In genomic region chr15:91377105-91377504, GRCm38 (mm10) we compare ENCODE assay signal across 18 mouse cellular contexts.
A peak's percentile ranks its signal among the peaks of the same experiment; 100 is the strongest.
DNase-seq lines count a peak whose midpoint lies in the region; ATAC-seq lines count a peak whose summit lies in the region.
"Had no signal": no experiment of that assay in that cellular context is flagged by ENCODE, and none has a peak within 500 bp of the region (broad histone marks: within the 10 kb centered on the region; RNA-seq: fewer than 3 reads in every experiment).

No protein-coding gene starts in this region.

- no peak for DNase-seq in forebrain, embryonic 10.5 days (ENCODE audit: extremely low spot score, low spot score)
- DNase-seq in brain, adult 2 months (ENCODE audit: low read depth, low spot score) = peak; percentile 82
- DNase-seq in left cerebral cortex, postnatal 36 days (ENCODE audit: low spot score in 2 of 2) = peak; percentile 40 to 49
- no peak for DNase-seq in kidney, adult 9 months
- no peak for DNase-seq in testis, postnatal 14 days (ENCODE audit: low spot score)
- no peak for DNase-seq in adrenal gland, postnatal 10 days
- DNase-seq: adrenal gland, adult 2 months; heart, postnatal 4 days; lung, embryonic 14.5 days; spleen, adult 18-20 months; thymus, adult 18-20 months had no signal

- intact Hi-C loops in left cerebral cortex, postnatal 36 days (cut with DNase I) = loop anchor here (10.0 kb wide), 1 partner anchor 68 kb away; no protein-coding TSS in a partner anchor

- peak overlapping the region; percentile 7; the same call in 1 of the 2 replicates for H3K4me2 ChIP-seq in forebrain, embryonic 13.5 days
- H3K4me2 ChIP-seq in forebrain, embryonic 16.5 days (ENCODE audit: low read length) = peak overlapping the region; percentile 27
- H3K4me2 ChIP-seq: limb, embryonic 13.5 days; lung, embryonic 14.5 days; neural tube, embryonic 12.5 days had no signal

- H3K9me3 ChIP-seq in forebrain, embryonic 13.5 days (replicated peaks) = no peaks in the 10 kb centered on the region
- H3K9me3 ChIP-seq in forebrain, embryonic 10.5 days = no peaks in the 10 kb centered on the region
- no peaks in the 10 kb centered on the region for H3K9me3 ChIP-seq in forebrain, embryonic 16.5 days (ENCODE audit: control insufficient read depth, low read length)
- H3K9me3 ChIP-seq: limb, embryonic 13.5 days; midbrain, embryonic 10.5 days; neural tube, embryonic 12.5 days had no signal

- no peaks in the 10 kb centered on the region for H3K27me3 ChIP-seq in forebrain, embryonic 13.5 days
- no peaks in the 10 kb centered on the region for H3K27me3 ChIP-seq in forebrain, embryonic 10.5 days (ENCODE audit: poor library complexity, severe bottlenecking)
- no peaks in the 10 kb centered on the region for H3K27me3 ChIP-seq in forebrain, embryonic 16.5 days (replicated peaks; ENCODE audit: control insufficient read depth, insufficient read depth, low read length)
- H3K27me3 ChIP-seq: limb, embryonic 13.5 days; neural tube, embryonic 12.5 days had no signal

- peaks cover 56% of the 10 kb centered on the region for H3K4me1 ChIP-seq in forebrain, embryonic 13.5 days
- H3K4me1 ChIP-seq in forebrain, embryonic 10.5 days = peaks cover 31% of the 10 kb centered on the region
- H3K4me1 ChIP-seq in forebrain, embryonic 16.5 days (replicated peaks; ENCODE audit: control insufficient read depth, insufficient read depth, low read length) = peaks cover 38% of the 10 kb centered on the region

- no peak overlapping the region for H3K4me3 ChIP-seq in forebrain, embryonic 13.5 days
- H3K4me3 ChIP-seq in forebrain, embryonic 10.5 days = no peak overlapping the region
- H3K4me3 ChIP-seq in forebrain, embryonic 16.5 days (replicated peaks; ENCODE audit: low read length) = no peak overlapping the region
- H3K4me3 ChIP-seq: erythroblast, embryonic 14.5 days; limb, embryonic 13.5 days; midbrain, embryonic 10.5 days; neural tube, embryonic 12.5 days had no signal

- H3K9ac ChIP-seq in forebrain, embryonic 13.5 days = no peak overlapping the region
- no peak overlapping the region for H3K9ac ChIP-seq in forebrain, embryonic 16.5 days (replicated peaks; ENCODE audit: low read depth, low read length)
- H3K9ac ChIP-seq: limb, embryonic 13.5 days; lung, embryonic 14.5 days; neural tube, embryonic 12.5 days had no signal

- ATAC-seq in forebrain, embryonic 13.5 days = peak; percentile 83
- peak; percentile 83 for ATAC-seq in forebrain, embryonic 16.5 days

- WGBS in forebrain, embryonic 13.5 days = 35% methylated on average over 11 of the region's 11 CpGs
- WGBS in forebrain, embryonic 10.5 days = 87% methylated on average over 11 of the region's 11 CpGs
- 18% methylated on average over 11 of the region's 11 CpGs for WGBS in forebrain, embryonic 16.5 days

- peak overlapping the region; percentile 68 for H3K27ac ChIP-seq in forebrain, embryonic 13.5 days
- no peak overlapping the region for H3K27ac ChIP-seq in forebrain, embryonic 10.5 days
- H3K27ac ChIP-seq in forebrain, embryonic 16.5 days (ENCODE audit: low read length) = peak overlapping the region; percentile 11
- H3K27ac ChIP-seq: kidney, postnatal 0 days; limb, embryonic 13.5 days; midbrain, embryonic 10.5 days; neural tube, embryonic 12.5 days had no signal

- H3K36me3 ChIP-seq in forebrain, embryonic 13.5 days (ENCODE audit: poor library complexity, severe bottlenecking) = no peaks in the 10 kb centered on the region
- H3K36me3 ChIP-seq in forebrain, embryonic 10.5 days (replicated peaks) = no peaks in the 10 kb centered on the region
- no peaks in the 10 kb centered on the region for H3K36me3 ChIP-seq in forebrain, embryonic 16.5 days (ENCODE audit: control insufficient read depth, insufficient read depth)
- H3K36me3 ChIP-seq: limb, embryonic 13.5 days; midbrain, embryonic 10.5 days; neural tube, embryonic 12.5 days had no signal

Comparison
In these comparisons a context has a peak if more than half of its experiments do, and no peak if none do; other contexts are left out.
1. DNase-seq: peak in brain, adult 2 months (single experiment) and left cerebral cortex, postnatal 36 days (2 of 2); none in forebrain, embryonic 10.5 days (single experiment), kidney, adult 9 months (single experiment), testis, postnatal 14 days (single experiment) and adrenal gland, postnatal 10 days (single experiment).